Mouse (Mus musculus): ENCODE results near the gene Wscd1. TPM values are rescaled to one million over a fixed set of nuclear protein-coding genes. Genes with fewer than 3 reads are reported as not detected.

The Wscd1 gene
- 13.7 and 14.5 TPM in 2 replicates for polyA plus RNA-seq (2015; fragmentation: Nextera tagmentation; extraction: Ambion mirVana)

GRCm38 (mm10) chr11:71749671-71750070 lies at the start of gene Wscd1:
Gene Wscd1 (plus strand): TSS chr11:71749920.
- WGBS, result 12% methylated on average over 5 of the region's 5 CpGs
- Histone ChIP-seq H3K4me2 (peak within 1 kb of the TSS; percentile 98), H3K4me3 (replicated peaks) (peak within 1 kb of the TSS; percentile 63), H3K9me3 (replicated peaks) (no peaks in the 10 kb centered on the region), H3K36me3 (no peaks in the 10 kb centered on the region), H3K4me1 (peaks cover 8% of the 10 kb centered on the region), H3K27ac (no peak within 1 kb of the TSS), H3K27me3 (peaks cover 47% of the 10 kb centered on the region), H3K9ac (peak within 1 kb of the TSS; percentile 57; the same call in 1 of the 2 replicates)
- no peak for ATAC-seq (replicated peaks; ENCODE audit: low FRiP score)

DNA sequence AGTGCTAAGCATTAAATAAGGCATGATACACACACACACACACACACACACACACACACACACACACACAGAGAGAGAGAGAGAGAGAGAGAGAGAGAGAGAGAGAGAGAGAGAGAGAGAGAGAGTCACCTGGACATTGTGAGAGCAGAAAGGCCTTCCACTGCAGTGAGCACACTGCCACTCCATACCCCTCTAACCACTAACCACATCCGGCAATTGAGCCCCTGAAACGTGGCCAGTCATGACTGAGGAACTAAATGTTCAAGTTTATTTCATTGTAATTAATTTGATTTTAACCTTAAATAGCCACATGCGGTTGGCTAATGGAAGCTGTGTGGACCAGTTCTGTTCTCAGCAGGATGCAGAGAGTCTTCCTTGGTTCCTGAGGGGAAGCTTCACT lies 21.7 kb upstream of the Wscd1 start:
- Histone ChIP-seq H3K9ac (no peak overlapping the region), H3K4me2 (no peak overlapping the region), H3K4me1 (no peaks in the 10 kb centered on the region), H3K9me3 (replicated peaks) (no peaks in the 10 kb centered on the region), H3K27ac (no peak overlapping the region), H3K36me3 (no peaks in the 10 kb centered on the region), H3K27me3 (no peaks in the 10 kb centered on the region), H3K4me3 (replicated peaks) (no peak overlapping the region)
- WGBS, result 71% methylated on average over 3 of the region's 3 CpGs
- ATAC-seq (replicated peaks; ENCODE audit: low FRiP score), result no peak

- Histone ChIP-seq H3K27me3 (no peaks in the 10 kb centered on the region), H3K27ac (no peak overlapping the region), H3K4me1 (peaks cover 8% of the 10 kb centered on the region; the same call in 1 of the 2 replicates), H3K36me3 (no peaks in the 10 kb centered on the region), H3K4me3 (replicated peaks) (no peak overlapping the region), H3K9ac (no peak overlapping the region), H3K4me2 (no peak overlapping the region), H3K9me3 (replicated peaks) (no peaks in the 10 kb centered on the region)
- no peak for ATAC-seq (replicated peaks; ENCODE audit: low FRiP score)
- WGBS, result 77% methylated on average over 3 of the region's 3 CpGs
These were observed 20.4 kb upstream of the Wscd1 start for GRCm38 (mm10) chr11:71729287-71729686.

DNA sequence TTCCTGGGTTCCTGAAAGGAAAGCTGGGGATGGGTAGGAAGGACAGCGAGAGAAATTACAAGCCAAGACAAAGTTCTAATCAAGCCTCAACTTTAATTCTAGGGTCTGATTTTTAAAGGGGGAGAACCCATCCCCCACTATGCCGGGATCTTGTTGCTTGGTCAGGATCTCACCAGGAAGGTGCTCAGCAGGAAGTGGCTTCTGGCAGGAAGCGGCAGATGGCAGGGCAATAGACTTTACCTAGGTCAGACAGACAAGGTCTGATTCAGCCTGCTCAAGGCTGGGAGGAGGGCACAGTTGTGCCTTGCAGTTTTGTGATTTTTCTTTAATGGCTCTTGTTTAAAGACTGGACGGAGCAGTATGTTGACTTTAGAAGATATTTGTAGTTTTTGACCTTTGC lies 15.9 kb upstream of the Wscd1 start:
- Histone ChIP-seq H3K27me3 (peaks cover 7% of the 10 kb centered on the region; the same call in 1 of the 2 replicates), H3K4me3 (replicated peaks) (no peak overlapping the region), H3K9me3 (replicated peaks) (no peaks in the 10 kb centered on the region), H3K9ac (no peak overlapping the region), H3K4me2 (no peak overlapping the region), H3K36me3 (no peaks in the 10 kb centered on the region), H3K27ac (no peak overlapping the region), H3K4me1 (peaks cover 15% of the 10 kb centered on the region)
- ATAC-seq (replicated peaks; ENCODE audit: low FRiP score), result no peak
- WGBS, result 52% methylated on average over 4 of the region's 4 CpGs

GRCm38 (mm10) chr11:71737106-71737505 lies 12.6 kb upstream of the Wscd1 start:
- no peak for ATAC-seq (replicated peaks; ENCODE audit: low FRiP score)
- 30% methylated on average over 5 of the region's 5 CpGs for WGBS
- H3K27me3 ChIP-seq, result peaks cover 14% of the 10 kb centered on the region; the same call in 1 of the 2 replicates

DNA sequence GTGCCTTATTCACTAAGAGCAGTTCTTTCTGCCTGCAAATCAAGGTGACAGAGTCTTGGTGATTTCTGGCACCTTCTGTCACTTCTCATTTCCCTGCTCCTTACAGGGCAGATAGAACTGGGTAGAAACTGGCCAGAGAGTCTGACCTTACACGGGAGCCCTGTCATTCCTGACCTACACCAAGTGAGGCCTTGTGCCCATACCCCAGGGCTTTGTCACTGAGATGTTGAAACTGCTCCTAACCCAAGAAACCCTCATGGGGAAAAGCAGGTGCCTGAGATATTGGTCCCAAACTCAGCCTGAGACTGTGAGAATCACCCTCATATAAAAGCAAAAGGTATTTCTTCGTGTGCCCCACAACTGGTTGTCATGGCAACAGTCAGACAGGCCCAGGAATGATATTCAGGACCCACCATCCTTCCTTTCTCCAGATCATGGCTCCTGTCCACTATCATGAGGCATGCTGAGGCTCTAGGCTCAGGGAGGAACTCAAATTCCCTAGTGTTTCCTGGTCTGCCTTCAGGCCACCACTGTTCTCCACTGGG lies 11.1 kb upstream of the Wscd1 start:
- Histone ChIP-seq H3K27me3 (peaks cover 14% of the 10 kb centered on the region; the same call in 1 of the 2 replicates), H3K4me3 (replicated peaks) (no peak overlapping the region)

More at GRCm38 (mm10) chr11:71737106-71737505, 12.6 kb upstream of the Wscd1 start:
- Histone ChIP-seq H3K36me3 (no peaks in the 10 kb centered on the region), H3K4me2 (no peak overlapping the region), H3K4me1 (peaks cover 17% of the 10 kb centered on the region), H3K27ac (no peak overlapping the region), H3K9me3 (replicated peaks) (no peaks in the 10 kb centered on the region), H3K4me3 (replicated peaks) (no peak overlapping the region), H3K9ac (no peak overlapping the region)

GRCm38 (mm10) chr11:71745875-71746274 lies 3.8 kb upstream of the Wscd1 start:
- 84% methylated on average over 3 of the region's 3 CpGs for WGBS
- no peaks in the 10 kb centered on the region for H3K4me1 ChIP-seq
- no peaks in the 10 kb centered on the region for H3K36me3 ChIP-seq
- no peak overlapping the region for H3K4me2 ChIP-seq
- H3K27me3 ChIP-seq, result peaks cover 18% of the 10 kb centered on the region
- H3K27ac ChIP-seq, result no peak overlapping the region
- no peak for ATAC-seq (replicated peaks; ENCODE audit: low FRiP score)
- H3K9ac ChIP-seq, result no peak overlapping the region
- no peak overlapping the region for H3K4me3 ChIP-seq (replicated peaks)
- no peaks in the 10 kb centered on the region for H3K9me3 ChIP-seq (replicated peaks)

More for the DNA sequence above, 11.1 kb upstream of the Wscd1 start:
- 55% methylated on average over 2 of the region's 2 CpGs for WGBS
- Histone ChIP-seq H3K36me3 (no peaks in the 10 kb centered on the region), H3K9ac (no peak overlapping the region), H3K4me2 (no peak overlapping the region), H3K4me1 (peaks cover 16% of the 10 kb centered on the region), H3K27ac (no peak overlapping the region), H3K9me3 (replicated peaks) (no peaks in the 10 kb centered on the region)
- ATAC-seq (replicated peaks; ENCODE audit: low FRiP score), result no peak

GRCm38 (mm10) chr11:71747719-71748118 lies 2.0 kb upstream of the Wscd1 start:
- no peak for ATAC-seq (replicated peaks; ENCODE audit: low FRiP score)
- Histone ChIP-seq H3K36me3 (no peaks in the 10 kb centered on the region), H3K4me2 (no peak overlapping the region), H3K27ac (peak overlapping the region; percentile 51; the same call in 1 of the 2 replicates), H3K9me3 (replicated peaks) (no peaks in the 10 kb centered on the region), H3K9ac (no peak overlapping the region), H3K27me3 (peaks cover 36% of the 10 kb centered on the region), H3K4me3 (replicated peaks) (no peak overlapping the region), H3K4me1 (peaks cover 8% of the 10 kb centered on the region)
- WGBS, result 69% methylated on average over 7 of the region's 7 CpGs

DNA sequence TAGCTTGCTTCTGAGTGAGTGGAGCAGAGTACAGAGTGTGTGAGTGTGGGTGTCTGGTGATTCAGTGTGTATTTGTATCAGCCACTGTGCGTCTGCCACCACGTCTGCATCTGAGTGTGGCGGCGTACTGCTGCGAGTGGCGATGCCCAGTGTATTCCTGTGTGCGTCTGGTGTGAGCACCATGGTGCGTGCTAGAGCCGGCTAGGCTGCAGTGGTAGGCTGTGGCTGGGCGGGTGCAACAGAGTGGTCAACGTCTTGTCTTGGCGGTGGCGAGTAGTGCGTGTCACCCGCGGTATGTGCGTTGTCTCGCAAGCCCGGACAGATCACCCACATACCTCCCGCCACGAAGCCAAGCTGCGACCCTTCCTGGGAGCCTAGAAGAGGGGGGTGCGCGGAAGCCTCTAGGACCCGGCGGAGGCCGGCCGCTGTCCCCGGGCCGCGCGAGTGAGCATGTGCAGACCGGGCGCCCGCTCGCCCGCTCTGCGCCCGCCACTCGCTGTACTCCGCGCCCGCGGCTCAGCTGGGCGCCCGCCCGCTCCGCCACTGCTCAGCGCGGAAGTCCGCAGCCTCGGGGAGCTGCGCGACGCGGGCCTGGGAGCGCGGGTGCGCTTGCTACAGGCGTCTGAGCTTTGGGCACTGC lies 934 bp downstream of the Wscd1 start:
- Histone ChIP-seq H3K27ac (no peak overlapping the region), H3K9me3 (replicated peaks) (no peaks in the 10 kb centered on the region), H3K4me2 (peak overlapping the region; percentile 98), H3K4me1 (peaks cover 8% of the 10 kb centered on the region), H3K27me3 (peaks cover 55% of the 10 kb centered on the region), H3K4me3 (replicated peaks) (peak overlapping the region; percentile 63), H3K9ac (peak overlapping the region; percentile 57), H3K36me3 (no peaks in the 10 kb centered on the region)
- WGBS, result 2% methylated on average over 58 of the region's 60 CpGs
- ATAC-seq (replicated peaks; ENCODE audit: low FRiP score), result peak; percentile 84

DNA sequence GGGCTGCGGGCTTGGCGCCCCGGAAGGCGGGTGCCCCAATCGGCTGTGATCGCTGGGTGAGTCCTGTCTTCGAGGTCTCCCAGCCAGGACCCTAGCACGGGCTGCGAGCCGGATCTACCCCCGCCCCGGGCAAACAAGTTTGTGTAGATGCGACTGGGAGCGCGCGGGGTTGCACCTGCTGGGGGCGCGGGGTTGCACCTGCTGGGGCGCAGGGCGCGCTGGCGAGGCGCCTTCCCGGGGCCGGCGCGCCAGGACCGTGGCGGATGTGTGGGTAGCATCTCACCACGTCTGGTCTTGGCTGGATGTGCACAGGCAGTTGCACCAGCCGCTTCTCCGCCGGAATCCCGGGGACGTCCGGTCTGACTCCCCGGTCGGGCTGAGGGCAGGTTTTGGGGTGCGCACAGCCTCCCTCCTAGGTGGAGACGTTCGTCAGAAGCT lies 1.5 kb downstream of the Wscd1 start:
- under 1% methylated on average over 41 of the region's 41 CpGs for WGBS
- H3K9ac ChIP-seq, result peak overlapping the region; percentile 57
- no peaks in the 10 kb centered on the region for H3K36me3 ChIP-seq
- ATAC-seq (replicated peaks; ENCODE audit: low FRiP score), result peak; percentile 27; the same call in 1 of the 2 replicates
- peak overlapping the region; percentile 98 for H3K4me2 ChIP-seq
- peaks cover 8% of the 10 kb centered on the region for H3K4me1 ChIP-seq
- H3K4me3 ChIP-seq (replicated peaks), result peak overlapping the region; percentile 63
- H3K27ac ChIP-seq, result no peak overlapping the region
- H3K9me3 ChIP-seq (replicated peaks), result no peaks in the 10 kb centered on the region
- peaks cover 55% of the 10 kb centered on the region for H3K27me3 ChIP-seq

GRCm38 (mm10) chr11:71751689-71752088 lies 2.0 kb downstream of the Wscd1 start:
- Histone ChIP-seq H3K4me1 (peaks cover 8% of the 10 kb centered on the region), H3K9me3 (replicated peaks) (no peaks in the 10 kb centered on the region), H3K4me2 (peak overlapping the region; percentile 98), H3K9ac (peak overlapping the region; percentile 57; the same call in 1 of the 2 replicates), H3K27me3 (peaks cover 55% of the 10 kb centered on the region), H3K27ac (no peak overlapping the region), H3K36me3 (no peaks in the 10 kb centered on the region), H3K4me3 (replicated peaks) (peak overlapping the region; percentile 63)
- 35% methylated on average over 12 of the region's 12 CpGs for WGBS
- no peak for ATAC-seq (replicated peaks; ENCODE audit: low FRiP score)

DNA sequence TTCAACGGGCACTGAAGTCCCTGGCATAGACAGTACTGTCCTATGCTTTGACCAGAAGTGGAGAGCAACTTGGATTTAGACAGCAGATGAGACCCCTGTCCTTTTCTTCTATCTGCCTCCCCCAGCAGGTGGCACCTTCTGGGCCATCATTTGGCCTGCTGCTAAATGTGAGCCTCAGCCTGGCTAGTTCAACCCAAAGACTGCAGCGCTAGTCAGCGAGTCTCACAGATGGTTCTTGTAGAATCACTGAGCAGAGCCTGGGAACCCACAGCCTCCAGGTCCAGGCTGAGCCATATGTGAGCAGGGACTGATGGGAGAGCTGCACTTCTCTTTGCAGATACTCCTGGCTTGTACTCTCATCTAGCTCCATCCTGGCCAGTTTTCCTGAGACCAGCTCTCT lies 2.9 kb downstream of the Wscd1 start:
- Histone ChIP-seq H3K4me2 (no peak overlapping the region), H3K9ac (no peak overlapping the region), H3K36me3 (no peaks in the 10 kb centered on the region), H3K27me3 (peaks cover 55% of the 10 kb centered on the region), H3K4me3 (replicated peaks) (no peak overlapping the region), H3K9me3 (replicated peaks) (no peaks in the 10 kb centered on the region), H3K27ac (no peak overlapping the region), H3K4me1 (peaks cover 8% of the 10 kb centered on the region)
- 83% methylated on average over 3 of the region's 3 CpGs for WGBS
- no peak for ATAC-seq (replicated peaks; ENCODE audit: low FRiP score)
